Mouse (Mus musculus) CH12.LX (cell line): ENCODE data around the gene Trim47. TPM values are rescaled to one million over a fixed set of nuclear protein-coding genes. Genes with fewer than 3 reads are reported as not detected.
"Not testable (repeated sequence)": the region's sequence is repeated elsewhere in the genome, so short reads cannot be mapped to it uniquely, and the experiment has no call there.

Experiments
- DNase-seq: peaks from one replicate; pipeline ENCODE4 v3.0.0-alpha.2; 2013; ENCODE audit errors: extremely low read depth
- H3K27ac ChIP-seq: 2 replicates; pipeline ENCODE4 v1.5.1; 2012; ENCODE audit warnings: low read depth, mild to moderate bottlenecking, control low read depth, moderate library complexity; ENCODE audit not compliant: insufficient read depth
- H3K27me3 ChIP-seq: replicated peaks from 2 replicates; pipeline ENCODE3; 2012; ENCODE audit warnings: inconsistent platforms
- H3K36me3 ChIP-seq, 2 experiments: replicated peaks in 1 of 2; 2 replicates each; pipeline versions ENCODE3 to v1.6.1; 2012; ENCODE audit warnings: inconsistent platforms in 1 of 2, low read length in 1 of 2, mild to moderate bottlenecking in 1 of 2, mixed read lengths in 1 of 2, moderate library complexity in 1 of 2; ENCODE audit not compliant: control insufficient read depth in 1 of 2, insufficient read depth in 1 of 2
- H3K4me1 ChIP-seq, 2 experiments: 2 replicates each; pipeline ENCODE4 v1.6.1; 2012; ENCODE audit warnings: inconsistent platforms in 1 of 2, moderate library complexity in 1 of 2; ENCODE audit not compliant: insufficient read depth in 2 of 2, control insufficient read depth in 1 of 2
- H3K4me2 ChIP-seq: 2 replicates; pipeline ENCODE4 v1.6.1; 2012; ENCODE audit warnings: low read depth, mild to moderate bottlenecking, control low read depth; ENCODE audit not compliant: poor library complexity, insufficient read depth, severe bottlenecking
- H3K4me3 ChIP-seq, 3 experiments: fragments of 150-350 bp in 1 of 3; sonication (generic) in 1 of 3; replicated peaks in 1 of 3; 2 replicates each; pipeline versions ENCODE3 to v1.5.1; 2011 to 2012; ENCODE audit warnings: low read depth in 2 of 3, low read length in 2 of 3, mild to moderate bottlenecking in 2 of 3, moderate library complexity in 2 of 3, control low read depth in 1 of 3, improper control_type of control experiment in 1 of 3, inconsistent platforms in 1 of 3, mixed read lengths in 1 of 3; ENCODE audit not compliant: poor library complexity in 1 of 3
- H3K79me2 ChIP-seq: replicated peaks from 2 replicates; pipeline ENCODE4 v1.6.1; 2012; ENCODE audit warnings: mild to moderate bottlenecking, moderate library complexity; ENCODE audit not compliant: control insufficient read depth, poor library complexity, insufficient read depth, severe bottlenecking; ENCODE audit errors: extremely low read depth
- H3K9ac ChIP-seq: 2 replicates; pipeline ENCODE4 v1.6.1; 2012; ENCODE audit warnings: low read depth, mild to moderate bottlenecking, control low read depth, moderate library complexity; ENCODE audit not compliant: insufficient read depth
- H3K9me3 ChIP-seq: replicated peaks from 2 replicates; pipeline ENCODE3; 2012; ENCODE audit warnings: low read length, inconsistent platforms, mixed read lengths
- CHD1 ChIP-seq: IDR thresholded peaks from 2 replicates; pipeline ENCODE4 v1.6.1; 2012; ENCODE audit warnings: low read depth, low read length, improper control_type of control experiment, inconsistent platforms
- CTCF ChIP-seq, 2 experiments: IDR thresholded peaks in 1 of 2; conservative IDR thresholded peaks in 1 of 2; 2 replicates each; pipeline ENCODE4 v1.5.1; 2011 to 2012; ENCODE audit warnings: low read depth in 2 of 2, low read length in 2 of 2, improper control_type of control experiment in 1 of 2, inconsistent platforms in 1 of 2, mild to moderate bottlenecking in 1 of 2, moderate library complexity in 1 of 2
- ELF1 ChIP-seq: IDR thresholded peaks from 2 replicates; pipeline ENCODE4 v1.6.1; 2014; ENCODE audit warnings: low read depth, mild to moderate bottlenecking, inconsistent platforms, low read length, improper control_type of control experiment
- IRF4 ChIP-seq: IDR thresholded peaks from 2 replicates; pipeline ENCODE4 v1.6.1; 2014; ENCODE audit warnings: low read depth, mild to moderate bottlenecking, inconsistent platforms, low read length, improper control_type of control experiment
- JUND ChIP-seq: conservative IDR thresholded peaks from 2 replicates; pipeline ENCODE4 v1.6.1; 2011; ENCODE audit warnings: low read depth, low read length, improper control_type of control experiment
- MAX ChIP-seq: IDR thresholded peaks from 2 replicates; pipeline ENCODE4 v1.6.1; 2011; ENCODE audit warnings: low read length, improper control_type of control experiment
- NRF1 ChIP-seq: IDR thresholded peaks from 2 replicates; pipeline ENCODE4 v1.6.1; 2014; ENCODE audit warnings: low read depth, mild to moderate bottlenecking, inconsistent platforms, low read length, improper control_type of control experiment, moderate library complexity
- POLR2A ChIP-seq: IDR thresholded peaks from 2 replicates; pipeline ENCODE4 v1.6.1; 2011; ENCODE audit warnings: low read depth, mild to moderate bottlenecking, improper control_type of control experiment, low read length
- RAD21 ChIP-seq: IDR thresholded peaks from 2 replicates; pipeline ENCODE4 v1.6.1; 2011; ENCODE audit warnings: low read depth, mild to moderate bottlenecking, low read length, improper control_type of control experiment, moderate library complexity
- SMC3 ChIP-seq: IDR thresholded peaks from 2 replicates; pipeline ENCODE4 v1.6.1; 2011; ENCODE audit warnings: low read depth, low read length, improper control_type of control experiment
- UBTF ChIP-seq: IDR thresholded peaks from 2 replicates; pipeline ENCODE4 v1.6.1; 2012; ENCODE audit warnings: low read depth, mild to moderate bottlenecking, inconsistent platforms, low read length, improper control_type of control experiment, moderate library complexity
- ZNF384 ChIP-seq: IDR thresholded peaks from 2 replicates; pipeline ENCODE4 v1.6.1; 2012; ENCODE audit warnings: low read depth, low read length, improper control_type of control experiment, inconsistent platforms
- dilution Hi-C: fragments of 300-500 bp; cut with MboI; formaldehyde crosslinking; loops from 2 replicates; pipeline ENCODE4 v1.14.3; 2020; ENCODE audit warnings: low sequenced_read_pairs; ENCODE audit not compliant: extremely low pct_unique_long_range_greater_than_20kb, extremely low pct_ligation_motif_present
- in situ Hi-C: fragments of 300-500 bp; cut with MboI; formaldehyde crosslinking; loops from 3 replicates; pipeline ENCODE4 v1.14.3; 2019; ENCODE audit warnings: low sequenced_read_pairs, low pct_ligation_motif_present, low pct_unique_long_range_greater_than_20kb, mixed read lengths
- polyA plus RNA-seq: library from polyadenylated mRNA; unstranded; fragments of >175 nt; gene quantifications from 2 replicates; pipeline ENCODE4 v1.2.1, GENCODE M21; 2012; ENCODE audit warnings: low read depth; ENCODE audit not compliant: insufficient read length
- total RNA-seq, 2 experiments: library from RNA; depleted of rRNA; stranded (reverse); fragments of 300-350 nt in 1 of 2; fragments of >200 nt in 1 of 2; gene quantifications; 2 replicates each; pipeline ENCODE4 v1.2.3; 2012 to 2014

The Trim47 gene
- total and polyA plus RNA-seq, 3 experiments: 0.21 to 0.38 TPM; not detected in 1

- Histone ChIP-seq H3K27me3 (peaks cover 4% of the 10 kb centered on the region), H3K9ac (no peak overlapping the region), H3K4me2 (no peak overlapping the region), H3K4me1 (no peaks in the 10 kb centered on the region), H3K36me3 (no peaks in the 10 kb centered on the region), H3K4me3 (no peak overlapping the region), H3K79me2 (no peaks in the 10 kb centered on the region), H3K9me3 (peaks cover 5% of the 10 kb centered on the region), H3K27ac (no peak overlapping the region)
- peak; percentile 61 for DNase-seq
- TF ChIP-seq CTCF (conservative IDR thresholded peaks at IDR 0.05 in 1 of 2, IDR thresholded peaks at IDR 0.05 in 1 of 2; ENCODE audit: low read depth in 2 of 2, low read length in 2 of 2) (peak; percentile 57 to 62; a peak in 3 of 4 replicates), ELF1 (no peak), SMC3 (peak; percentile 21), RAD21 (peak; percentile 4)
- in situ Hi-C loops (no loop called here), dilution Hi-C loops (no loop called here)
Observed at GRCm38 (mm10) chr11:116096213-116097108, 30.5 kb downstream of the Trim47 start.

GRCm38 (mm10) chr11:116095573-116095972 lies 31.4 kb downstream of the Trim47 start:
- DNase-seq: no peak
- Histone ChIP-seq H3K27ac (no peak overlapping the region), H3K79me2 (no peaks in the 10 kb centered on the region), H3K4me1 (no peaks in the 10 kb centered on the region), H3K4me2 (no peak overlapping the region), H3K9me3 (peaks cover 5% of the 10 kb centered on the region), H3K9ac (no peak overlapping the region), H3K27me3 (peaks cover 4% of the 10 kb centered on the region), H3K4me3 (no peak overlapping the region), H3K36me3 (no peaks in the 10 kb centered on the region)
- peak; percentile 74 for TF ChIP-seq ZNF384
- TF ChIP-seq CHD1: no peak
- in situ Hi-C loops: no loop called here
- dilution Hi-C loops: no loop called here

- Histone ChIP-seq H3K4me1 (no peaks in the 10 kb centered on the region), H3K27me3 (peaks cover under 1% of the 10 kb centered on the region), H3K4me3 (no peak overlapping the region), H3K4me2 (no peak overlapping the region), H3K9me3 (peaks cover 5% of the 10 kb centered on the region), H3K9ac (no peak overlapping the region), H3K36me3 (no peaks in the 10 kb centered on the region), H3K27ac (no peak overlapping the region), H3K79me2 (no peaks in the 10 kb centered on the region)
- TF ChIP-seq IRF4 (no peak), NRF1 (no peak), UBTF (no peak), POLR2A (no peak), JUND (no peak), MAX (no peak)
- in situ Hi-C loops (no loop called here), dilution Hi-C loops (no loop called here)
- DNase-seq: no peak
Observed at GRCm38 (mm10) chr11:116093771-116094565, 33.0 kb downstream of the Trim47 start.

DNA sequence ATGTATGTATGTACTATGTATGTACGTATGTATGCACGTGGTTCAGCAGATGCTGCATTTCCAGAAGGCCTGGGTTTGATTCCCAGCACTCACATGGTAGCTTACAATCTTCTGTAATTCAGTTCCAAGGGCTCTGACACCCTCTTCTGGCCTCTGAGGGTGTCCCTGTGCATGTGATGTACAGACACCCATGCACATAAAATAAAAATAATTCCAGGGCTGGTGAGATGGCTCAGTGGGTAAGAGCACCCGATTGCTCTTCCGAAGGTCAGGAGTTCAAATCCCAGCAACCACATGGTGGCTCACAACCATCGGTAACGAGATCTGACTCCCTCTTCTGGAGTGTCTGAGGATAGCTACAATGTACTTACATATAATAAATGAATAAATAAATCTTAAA lies 34.1 kb downstream of the Trim47 start:
- in situ Hi-C loops, H3K79me2 ChIP-seq, H3K4me3 ChIP-seq, H3K4me2 ChIP-seq, H3K27ac ChIP-seq, H3K36me3 ChIP-seq, H3K9ac ChIP-seq, dilution Hi-C loops, DNase-seq, H3K27me3 ChIP-seq, H3K4me1 ChIP-seq, H3K9me3 ChIP-seq: not testable (repeated sequence)
